8 mouse cellular contexts compared by ENCODE assay signal in genomic region chr13:55693243-55693721, GRCm38 (mm10). TPM values are rescaled to one million over a fixed set of nuclear protein-coding genes. Genes with fewer than 3 reads are reported as not detected.
A peak's percentile ranks its signal among the peaks of the same experiment; 100 is the strongest.
DNase-seq lines count a peak whose midpoint lies in the region; ATAC-seq and TF ChIP-seq lines count a peak whose summit lies in the region.

No protein-coding gene starts in this region.

- H3K27me3 ChIP-seq in hindbrain, embryonic 14.5 days (ENCODE audit: control insufficient read depth, insufficient read depth, low read length) = no peaks in the 10 kb centered on the region
- H3K27me3 ChIP-seq in lung, postnatal 0 days (replicated peaks; ENCODE audit: insufficient read depth, low read length) = no peaks in the 10 kb centered on the region
- H3K27me3 ChIP-seq in stomach, embryonic 14.5 days (ENCODE audit: control insufficient read depth, insufficient read depth, low read length) = no peaks in the 10 kb centered on the region

- H3K36me3 ChIP-seq in hindbrain, embryonic 14.5 days (replicated peaks; ENCODE audit: control insufficient read depth, insufficient read depth) = no peaks in the 10 kb centered on the region
- H3K36me3 ChIP-seq in lung, postnatal 0 days (ENCODE audit: insufficient read depth, low read length) = no peaks in the 10 kb centered on the region
- H3K36me3 ChIP-seq in stomach, embryonic 14.5 days (ENCODE audit: control insufficient read depth, insufficient read depth, low read length) = no peaks in the 10 kb centered on the region; the same call in 1 of the 2 replicates

- H3K4me2 ChIP-seq in hindbrain, embryonic 14.5 days (replicated peaks) = peak overlapping the region; percentile 77
- H3K4me2 ChIP-seq in lung, postnatal 0 days (replicated peaks; ENCODE audit: low read depth, low read length) = peak overlapping the region; percentile 72
- H3K4me2 ChIP-seq in stomach, embryonic 14.5 days (replicated peaks; ENCODE audit: low read depth, low read length) = peak overlapping the region; percentile 55

- H3K27ac ChIP-seq in hindbrain, embryonic 14.5 days = peak overlapping the region; percentile 97
- H3K27ac ChIP-seq in lung, postnatal 0 days (ENCODE audit: low read length) = peak overlapping the region; percentile 99
- H3K27ac ChIP-seq in stomach, embryonic 14.5 days (ENCODE audit: low read length) = peak overlapping the region; percentile 98

- peak; percentile 80 for ATAC-seq in hindbrain, embryonic 14.5 days (ENCODE audit: low FRiP score)
- peak; percentile 70 for ATAC-seq in lung, postnatal 0 days
- peak; percentile 57 for ATAC-seq in stomach, embryonic 14.5 days (ENCODE audit: insufficient number of reproducible peaks, insufficient read depth, low FRiP score, low read depth)

- WGBS in hindbrain, embryonic 14.5 days = under 1% methylated on average over 67 of the region's 70 CpGs
- under 1% methylated on average over 23 of the region's 70 CpGs for WGBS in lung, postnatal 0 days
- WGBS in stomach, embryonic 14.5 days = under 1% methylated on average over 60 of the region's 70 CpGs

- H3K4me1 ChIP-seq in hindbrain, embryonic 14.5 days (replicated peaks; ENCODE audit: control insufficient read depth, insufficient read depth, low read length) = peaks cover 17% of the 10 kb centered on the region
- H3K4me1 ChIP-seq in lung, postnatal 0 days (ENCODE audit: insufficient read depth, low read depth, low read length) = peaks cover 13% of the 10 kb centered on the region; the same call in 1 of the 2 replicates
- H3K4me1 ChIP-seq in stomach, embryonic 14.5 days (ENCODE audit: control insufficient read depth, insufficient read depth, low read length) = peaks cover 9% of the 10 kb centered on the region; the same call in 1 of the 2 replicates

- DNase-seq in embryo, embryonic 10 days (ENCODE audit: low spot score) = peak; percentile 35
- DNase-seq in embryo, embryonic 9.5 days (ENCODE audit: extremely low spot score) = no peak
- DNase-seq in 3134 (ENCODE audit: extremely low read depth, insufficient read length, low spot score) = peak; percentile 62
- DNase-seq in brain, embryonic 14.5 days (ENCODE audit: low read depth) = peak; percentile 47
- no peak for DNase-seq in hindbrain, embryonic 14.5 days (ENCODE audit: low spot score)
- peak; percentile 50 for DNase-seq in lung, postnatal 0 days (ENCODE audit: low spot score)
- DNase-seq in ovary, postnatal 36 days (ENCODE audit: low spot score) = no peak

- no peak for TF ChIP-seq POLR2A in brain, embryonic 14.5 days (IDR thresholded peaks at IDR 0.05; ENCODE audit: borderline replicate concordance, extremely low read depth, insufficient read depth, insufficient read length, poor library complexity, severe bottlenecking)

- TF ChIP-seq EP300 in lung, postnatal 0 days (IDR thresholded peaks at IDR 0.05) = no peak

- TF ChIP-seq CTCF in brain, embryonic 14.5 days (IDR thresholded peaks at IDR 0.05; ENCODE audit: borderline replicate concordance, extremely low read depth, insufficient read depth, insufficient read length) = no peak
- no peak for TF ChIP-seq CTCF in lung, postnatal 0 days (IDR thresholded peaks at IDR 0.05)

- no peaks in the 10 kb centered on the region for H3K9me3 ChIP-seq in hindbrain, embryonic 14.5 days (ENCODE audit: control insufficient read depth, low read length)
- no peaks in the 10 kb centered on the region for H3K9me3 ChIP-seq in lung, postnatal 0 days (ENCODE audit: low read length)
- H3K9me3 ChIP-seq in stomach, embryonic 14.5 days (ENCODE audit: control insufficient read depth, low read depth, low read length) = no peaks in the 10 kb centered on the region

- peak overlapping the region; percentile 99 for H3K4me3 ChIP-seq in hindbrain, embryonic 14.5 days (replicated peaks; ENCODE audit: low read length)
- peak overlapping the region; percentile 99 for H3K4me3 ChIP-seq in lung, postnatal 0 days (ENCODE audit: low read depth, low read length)
- peak overlapping the region; percentile 96 for H3K4me3 ChIP-seq in stomach, embryonic 14.5 days (ENCODE audit: low read depth, low read length)

- peak overlapping the region; percentile 100 for H3K9ac ChIP-seq in hindbrain, embryonic 14.5 days
- peak overlapping the region; percentile 100 for H3K9ac ChIP-seq in lung, postnatal 0 days (replicated peaks; ENCODE audit: low read depth)
- peak overlapping the region; percentile 100 for H3K9ac ChIP-seq in stomach, embryonic 14.5 days (replicated peaks; ENCODE audit: low read depth, low read length)

RNA-seq across cellular contexts. Expression of gene B230219D22Rik, which starts 0.4 kb away (rescaled TPM):
- 93.4 and 93.8 TPM in 2 replicates for polyA plus RNA-seq in brain, embryonic 14.5 days (2012; rRNA removed)
- 96.0 and 101 TPM in 2 replicates for polyA plus RNA-seq in hindbrain, embryonic 14.5 days (2014; fragmentation: Nextera tagmentation; extraction: Ambion mirVana)
- polyA plus RNA-seq in lung, postnatal 0 days (2015; fragmentation: Nextera tagmentation; extraction: Ambion mirVana) = 33.9 and 42.1 TPM in 2 replicates
- 82.5 and 82.7 TPM in 2 replicates for polyA plus RNA-seq in stomach, embryonic 14.5 days (2014; fragmentation: Nextera tagmentation; extraction: Ambion mirVana)

RNA-seq across cellular contexts. Expression of gene Txndc15, which starts 21.2 kb away (rescaled TPM):
- polyA plus RNA-seq in brain, embryonic 14.5 days (2012; rRNA removed) = 73.0 and 73.1 TPM in 2 replicates
- polyA plus RNA-seq in hindbrain, embryonic 14.5 days (2014; fragmentation: Nextera tagmentation; extraction: Ambion mirVana) = 144 and 145 TPM in 2 replicates
- polyA plus RNA-seq in lung, postnatal 0 days (2015; fragmentation: Nextera tagmentation; extraction: Ambion mirVana) = 82.3 and 85.7 TPM in 2 replicates
- 88.2 and 91.3 TPM in 2 replicates for polyA plus RNA-seq in stomach, embryonic 14.5 days (2014; fragmentation: Nextera tagmentation; extraction: Ambion mirVana)

RNA-seq across cellular contexts. Expression of gene Pcbd2, which starts 33.9 kb away (rescaled TPM):
- 12.6 and 17.5 TPM in 2 replicates for polyA plus RNA-seq in brain, embryonic 14.5 days (2012; rRNA removed)
- polyA plus RNA-seq in hindbrain, embryonic 14.5 days (2014; fragmentation: Nextera tagmentation; extraction: Ambion mirVana) = 23.6 and 25.3 TPM in 2 replicates
- polyA plus RNA-seq in lung, postnatal 0 days (2015; fragmentation: Nextera tagmentation; extraction: Ambion mirVana) = 48.3 and 58.2 TPM in 2 replicates
- polyA plus RNA-seq in stomach, embryonic 14.5 days (2014; fragmentation: Nextera tagmentation; extraction: Ambion mirVana) = 70.1 and 85.2 TPM in 2 replicates

RNA-seq across cellular contexts. Expression of gene Ddx46, which starts 58.5 kb away (rescaled TPM):
- 46.6 and 52.7 TPM in 2 replicates for polyA plus RNA-seq in brain, embryonic 14.5 days (2012; rRNA removed)
- polyA plus RNA-seq in hindbrain, embryonic 14.5 days (2014; fragmentation: Nextera tagmentation; extraction: Ambion mirVana) = 24.8 and 25.6 TPM in 2 replicates
- 18.1 and 18.2 TPM in 2 replicates for polyA plus RNA-seq in lung, postnatal 0 days (2015; fragmentation: Nextera tagmentation; extraction: Ambion mirVana)
- 41.1 and 45.4 TPM in 2 replicates for polyA plus RNA-seq in stomach, embryonic 14.5 days (2014; fragmentation: Nextera tagmentation; extraction: Ambion mirVana)

Comparison
In these comparisons a context has a peak if more than half of its experiments do, and no peak if none do; other contexts are left out.
1. DNase-seq: peak in embryo, embryonic 10 days (single experiment), 3134 (single experiment), brain, embryonic 14.5 days (single experiment) and lung, postnatal 0 days (single experiment); none in embryo, embryonic 9.5 days (single experiment), hindbrain, embryonic 14.5 days (single experiment) and ovary, postnatal 36 days (single experiment).
2. Peak in every context shown above with its lines, with median percentiles within 50 percentile points of each other: ATAC-seq, H3K27ac ChIP-seq, H3K4me2 ChIP-seq, H3K4me3 ChIP-seq and H3K9ac ChIP-seq.